Mouse (Mus musculus): Measurements from ENCODE around the gene Zfp97. TPM values are rescaled to one million over a fixed set of nuclear protein-coding genes. Genes with fewer than 3 reads are reported as not detected.

Zfp97 gene
- 6.1 TPM for polyA plus RNA-seq (2017; shearing (Covaris generic))

GRCm38 (mm10) chr17:17120830-17121502, at the start of gene Zfp97:
Gene Zfp97, plus strand, starts transcription at chr17:17121415.

Other genes with a start within 250 kb of the Zfp97 start
- gene Zfp960, start 57.3 kb upstream of the Zfp97 start, polyA plus RNA-seq (2017; shearing (Covaris generic)) = 0.44 TPM